Mouse (Mus musculus): Measurements from ENCODE around the gene Txndc11. TPM values are rescaled to one million over a fixed set of nuclear protein-coding genes. Genes with fewer than 3 reads are reported as not detected.

Txndc11 gene
- total RNA-seq, 2 experiments from 2014 or later, result 13.6 to 14.0 TPM

Small RNA genes within 50 kb of the gene (microRNA-seq; reads per million reads assigned to microRNA genes)
- 13.3 to 25.1 reads per million in 2 experiments for gene Gm23935

Other genes starting within 250 kb of the Txndc11 start
- gene Snn, start 73.7 kb downstream of the Txndc11 start, total RNA-seq (2021), result 10 to 100 TPM; 24.6 to 26.5 TPM
- 10 to 100 TPM; 17.1 to 20.8 TPM for gene Litaf, start 68.5 kb downstream of the Txndc11 start, total RNA-seq (2021)
- gene Zc3h7a, start 41.7 kb upstream of the Txndc11 start, total RNA-seq (2021), result 10 to 100 TPM; 20.8 to 29.1 TPM
- 10 to 100 TPM; 52.7 to 58.3 TPM for gene Rsl1d1, start 68.7 kb upstream of the Txndc11 start, total RNA-seq (2021)
- 10 to 100 TPM; 59.2 to 65.3 TPM for gene Gspt1, start 119.7 kb upstream of the Txndc11 start, total RNA-seq (2021)
- not detected for gene Tnfrsf17, start 179.2 kb upstream of the Txndc11 start, total RNA-seq (2021)
- gene Snx29, start 188.3 kb upstream of the Txndc11 start, total RNA-seq (2021), result 10 to 100 TPM; 10.5 to 11.4 TPM